Mouse (Mus musculus) CH12.LX (cell line): Measurements from ENCODE around the gene Pnmal1.

ENCODE experiments used
- BHLHE40 ChIP-seq: IDR thresholded peaks from 2 replicates; pipeline ENCODE4 v1.6.1; 2011; ENCODE audit warnings: mild to moderate bottlenecking, low read depth, low read length, improper control_type of control experiment
- CHD2 ChIP-seq: IDR thresholded peaks from 2 replicates; pipeline ENCODE4 v1.6.1; 2011; ENCODE audit warnings: low read length, improper control_type of control experiment
- CTCF ChIP-seq, 2 experiments: IDR thresholded peaks in 1 of 2; conservative IDR thresholded peaks in 1 of 2; 2 replicates each; pipeline ENCODE4 v1.5.1; 2011 to 2012; ENCODE audit warnings: low read depth in 2 of 2, low read length in 2 of 2, improper control_type of control experiment in 1 of 2, inconsistent platforms in 1 of 2, mild to moderate bottlenecking in 1 of 2, moderate library complexity in 1 of 2
- JUND ChIP-seq: conservative IDR thresholded peaks from 2 replicates; pipeline ENCODE4 v1.6.1; 2011; ENCODE audit warnings: low read depth, low read length, improper control_type of control experiment
- MAX ChIP-seq: IDR thresholded peaks from 2 replicates; pipeline ENCODE4 v1.6.1; 2011; ENCODE audit warnings: low read length, improper control_type of control experiment
- NRF1 ChIP-seq: IDR thresholded peaks from 2 replicates; pipeline ENCODE4 v1.6.1; 2014; ENCODE audit warnings: low read depth, mild to moderate bottlenecking, inconsistent platforms, low read length, improper control_type of control experiment, moderate library complexity
- POLR2A ChIP-seq: IDR thresholded peaks from 2 replicates; pipeline ENCODE4 v1.6.1; 2011; ENCODE audit warnings: low read depth, mild to moderate bottlenecking, improper control_type of control experiment, low read length
- RCOR1 ChIP-seq: conservative IDR thresholded peaks from 2 replicates; pipeline ENCODE4 v1.6.1; 2012; ENCODE audit warnings: low read depth, mild to moderate bottlenecking, inconsistent platforms, low read length, improper control_type of control experiment
- SMC3 ChIP-seq: IDR thresholded peaks from 2 replicates; pipeline ENCODE4 v1.6.1; 2011; ENCODE audit warnings: low read depth, low read length, improper control_type of control experiment
- UBTF ChIP-seq: IDR thresholded peaks from 2 replicates; pipeline ENCODE4 v1.6.1; 2012; ENCODE audit warnings: low read depth, mild to moderate bottlenecking, inconsistent platforms, low read length, improper control_type of control experiment, moderate library complexity
- USF1 ChIP-seq: IDR thresholded peaks from 2 replicates; pipeline ENCODE4 v1.6.1; 2014; ENCODE audit warnings: low read depth, mild to moderate bottlenecking, inconsistent platforms, low read length, improper control_type of control experiment
- ZNF384 ChIP-seq: IDR thresholded peaks from 2 replicates; pipeline ENCODE4 v1.6.1; 2012; ENCODE audit warnings: low read depth, low read length, improper control_type of control experiment, inconsistent platforms

- TF ChIP-seq SMC3 (no peak), USF1 (no peak), BHLHE40 (no peak), MAX (no peak), CHD2 (no peak), CTCF (conservative IDR thresholded peaks at IDR 0.05 in 1 of 2, IDR thresholded peaks at IDR 0.05 in 1 of 2; ENCODE audit: low read depth in 2 of 2, low read length in 2 of 2) (no peak), JUND (no peak), UBTF (no peak), POLR2A (no peak), NRF1 (no peak), RCOR1 (no peak), ZNF384 (no peak)
Measured at GRCm38 (mm10) chr7:16990006-16990744, 30.7 kb downstream of the Pnmal1 start.
